Mouse (Mus musculus) left cerebral cortex, postnatal 25 days (tissue): ENCODE measurements around the gene Otof. TPM values are rescaled to one million over a fixed set of nuclear protein-coding genes. Genes with fewer than 3 reads are reported as not detected.

ENCODE experiments used
- DNase-seq, 2 experiments: peaks; one replicate each; pipeline ENCODE4 v3.0.0; 2022; ENCODE audit warnings: low spot score in 2 of 2, mixed read lengths in 1 of 2
- intact Hi-C: fragments of 180-260 bp; cut with DNase I; formaldehyde crosslinking; loops from one replicate; pipeline ENCODE4 v1.15.1; 2025
- total RNA-seq, 2 experiments: library from RNA; stranded (reverse); gene quantifications; 2 replicates each; pipeline ENCODE4 v1.2.3; 2021

Otof gene
- total RNA-seq, 2 experiments from 2014 or later: 17.3 to 24.0 TPM

DNA sequence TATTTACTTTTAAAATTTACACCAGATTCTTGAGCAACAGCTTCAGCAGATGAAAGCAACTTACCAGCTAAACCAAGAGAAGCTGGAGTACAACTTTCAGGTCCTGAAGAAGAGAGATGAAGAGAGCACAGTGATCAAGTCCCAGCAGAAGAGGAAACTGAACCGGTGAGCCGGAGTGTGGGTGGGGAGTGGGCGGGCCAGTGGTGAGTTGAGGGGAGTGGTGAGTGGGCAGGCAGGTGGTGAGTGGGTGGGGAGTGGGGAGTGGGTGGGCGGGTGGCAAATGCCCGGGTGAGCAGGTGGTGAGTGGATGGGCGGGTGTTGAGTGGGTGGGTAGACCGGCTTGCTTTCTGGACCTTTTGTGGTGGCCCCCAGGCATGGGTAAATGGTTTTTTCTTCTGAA is 106.6 kb downstream of the Otof start:
- intact Hi-C loops: no loop called here
- no peak for DNase-seq

DNA sequence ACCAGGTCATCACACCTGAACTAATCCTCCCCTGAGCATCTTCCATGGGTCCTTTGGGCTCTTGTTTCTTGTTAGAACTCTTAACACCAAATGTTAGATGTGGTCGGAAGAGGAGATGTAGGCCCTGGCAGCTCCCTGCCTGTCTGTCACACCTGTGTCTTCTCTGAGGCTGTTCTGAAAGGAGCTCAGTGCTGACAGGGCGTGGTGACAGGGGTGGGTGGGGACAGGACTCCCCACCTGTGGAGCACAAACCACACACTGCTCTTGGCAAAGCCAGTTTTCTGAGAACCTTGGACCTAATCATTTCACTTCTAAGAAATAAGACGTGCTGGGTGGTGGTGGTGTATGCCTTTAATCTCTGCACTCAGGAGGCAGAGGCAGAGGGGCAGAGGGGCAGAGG is 108.1 kb downstream of the Otof start:
- intact Hi-C loops: no loop called here
- no peak for DNase-seq

DNA sequence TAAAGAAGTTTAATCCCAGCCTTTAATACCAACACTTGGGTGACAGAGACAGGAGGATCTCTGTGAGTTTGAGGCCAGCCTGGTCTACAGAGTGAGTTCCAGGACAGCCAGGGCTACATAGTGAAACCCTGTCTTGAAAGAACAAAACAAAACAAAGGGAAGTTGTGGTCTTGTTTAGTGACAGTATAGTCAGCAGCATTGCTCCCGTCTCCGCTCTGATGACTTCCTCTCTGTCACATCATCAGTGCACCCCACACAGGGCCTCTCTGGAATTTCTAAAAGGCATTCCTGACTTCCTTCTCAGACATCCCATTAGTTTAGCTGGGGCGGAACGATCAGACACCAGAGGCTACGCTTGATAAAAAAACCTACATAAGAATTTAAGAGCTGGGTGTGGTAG is 117.8 kb downstream of the Otof start:
- intact Hi-C loops: no loop called here
- DNase-seq: no peak

DNA sequence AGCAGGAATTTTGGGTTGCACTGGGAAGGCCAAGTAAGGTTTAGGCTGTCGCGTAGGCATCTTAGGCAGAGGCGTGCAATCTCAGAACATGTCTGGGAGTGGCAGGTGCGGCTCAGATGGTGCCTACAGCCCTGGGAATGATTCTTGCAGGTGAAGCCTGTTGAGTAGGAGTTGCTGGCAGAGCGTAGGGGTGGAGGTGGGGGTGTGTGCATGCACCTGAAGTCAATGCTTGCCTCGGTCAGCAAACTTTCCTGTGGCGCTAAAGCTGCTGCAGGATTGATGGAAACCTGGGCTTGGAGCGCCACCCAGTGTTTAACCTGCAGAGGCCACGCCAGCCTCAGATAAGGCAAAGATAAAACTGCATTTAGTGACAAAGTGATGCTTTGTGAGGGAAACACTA is 118.6 kb downstream of the Otof start:
- DNase-seq: peak; percentile 53 to 86
- intact Hi-C loops: no loop called here

DNA sequence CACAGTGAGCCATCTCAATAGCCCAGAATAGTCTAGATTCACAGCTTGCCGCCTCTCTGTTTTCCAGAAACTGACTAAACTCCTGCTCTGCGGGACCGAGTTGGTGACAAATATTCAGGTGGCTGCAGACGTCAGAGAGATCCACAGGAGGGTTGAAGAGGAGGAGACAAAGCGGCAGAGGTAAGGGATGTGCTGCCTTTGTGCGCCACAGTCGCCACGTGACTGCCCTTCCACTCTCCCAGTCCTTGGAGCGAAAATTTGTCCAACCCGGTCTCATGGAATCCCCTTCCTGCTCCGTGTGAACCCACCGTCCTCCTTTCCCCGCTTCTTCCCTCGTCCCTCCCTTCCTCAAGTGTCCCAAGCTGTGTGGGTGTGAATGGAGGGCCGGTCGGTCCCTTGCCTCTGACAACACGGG is 119.1 kb downstream of the Otof start:
- intact Hi-C loops: no loop called here
- DNase-seq: peak; percentile 20 to 81

- peak in 1 of 2 experiments; percentile 52 for DNase-seq
- intact Hi-C loops: no loop called here
Measured at GRCm38 (mm10) chr5:30341601-30342365, 119.9 kb downstream of the Otof start.

DNA sequence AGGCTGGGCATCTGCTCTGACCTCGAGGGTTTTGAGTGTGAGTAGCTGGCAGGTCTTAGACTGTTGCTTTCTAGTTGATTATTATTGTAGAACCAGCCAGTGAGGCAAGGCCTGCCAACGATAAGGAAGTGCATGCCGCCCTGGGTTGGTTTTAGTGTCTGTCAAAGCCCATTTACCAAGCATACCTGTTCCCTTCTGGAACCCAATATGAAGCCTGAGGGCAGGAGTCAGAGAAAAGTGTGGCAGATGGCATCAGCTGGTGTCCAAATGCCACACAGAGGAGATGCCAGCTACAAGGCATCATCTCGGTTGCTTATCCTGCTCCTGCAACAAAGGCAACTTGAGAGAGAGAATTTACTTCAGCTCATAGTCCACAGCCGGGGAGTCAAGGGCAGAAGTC is 120.9 kb downstream of the Otof start:
- no peak for DNase-seq
- intact Hi-C loops: no loop called here

Other genes with a start within 250 kb of the Otof start
- 10 to 100 TPM; 50.4 to 51.4 TPM for gene Selenoi, start 229.4 kb downstream of the Otof start, total RNA-seq
- gene Drc1, start 180.5 kb downstream of the Otof start, total RNA-seq: 10 to 100 TPM; 16.3 to 17.6 TPM
- not detected for gene 1700001C02Rik, start 4.1 kb upstream of the Otof start, total RNA-seq
- gene Cib4, start 83.9 kb upstream of the Otof start, total RNA-seq: not detected
- gene Kcnk3, start 126.2 kb upstream of the Otof start, total RNA-seq: 10 to 100 TPM; 21.3 to 21.6 TPM
- 10 to 100 TPM; 40.5 to 40.9 TPM for gene Slc35f6, start 186.0 kb upstream of the Otof start, total RNA-seq
- 1 to 10 TPM; 6.7 to 8.0 TPM for gene Cenpa, start 204.8 kb upstream of the Otof start, total RNA-seq
- 10 to 100 TPM; 27.7 to 31.5 TPM for gene Dpysl5, start 249.6 kb upstream of the Otof start, total RNA-seq